Mouse (Mus musculus): ENCODE data around the gene 4930558C23Rik. TPM values are rescaled to one million over a fixed set of nuclear protein-coding genes. Genes with fewer than 3 reads are reported as not detected.
"Not testable (repeated sequence)": the region's sequence is repeated elsewhere in the genome, so short reads cannot be mapped to it uniquely, and the experiment has no call there.

4930558C23Rik gene
- polyA plus RNA-seq, 1 experiment, result 0.84 TPM

- no peaks in the 10 kb centered on the region for H3K4me1 ChIP-seq (ENCODE audit: control insufficient read depth, insufficient read depth, low read length)
- peaks cover 71% of the 10 kb centered on the region for H3K36me3 ChIP-seq (ENCODE audit: control insufficient read depth, insufficient read depth, low read length, poor library complexity, severe bottlenecking)
- H3K27me3 ChIP-seq (ENCODE audit: control insufficient read depth, insufficient read depth, low read length, poor library complexity, severe bottlenecking), result no peaks in the 10 kb centered on the region
- TF ChIP-seq CTCF (IDR thresholded peaks at IDR 0.05; ENCODE audit: low read depth, low read length) (peak; percentile 4), POLR2A (IDR thresholded peaks at IDR 0.05; ENCODE audit: insufficient read depth, low read length) (no peak), EP300 (IDR thresholded peaks at IDR 0.05; ENCODE audit: insufficient read depth, low read depth, low read length) (no peak)
- no peak overlapping the region for H3K9ac ChIP-seq (ENCODE audit: low read depth, poor library complexity, severe bottlenecking)
- H3K27ac ChIP-seq (ENCODE audit: insufficient read depth, low read length), result peak overlapping the region; percentile 31; the same call in 1 of the 2 replicates
- no peaks in the 10 kb centered on the region for H3K9me3 ChIP-seq (replicated peaks; ENCODE audit: control insufficient read depth, insufficient read depth, low read length, poor library complexity, severe bottlenecking)
- no peak overlapping the region for H3K4me3 ChIP-seq (ENCODE audit: low read depth, low read length)
Observed at GRCm38 (mm10) chr3:95349491-95349890, 53.1 kb downstream of the 4930558C23Rik start.

GRCm38 (mm10) chr3:95348343-95348742 is 54.3 kb downstream of the 4930558C23Rik start:
- H3K9me3 ChIP-seq (replicated peaks; ENCODE audit: control insufficient read depth, insufficient read depth, low read length, poor library complexity, severe bottlenecking); H3K4me1 ChIP-seq (ENCODE audit: control insufficient read depth, insufficient read depth, low read length); H3K27me3 ChIP-seq (ENCODE audit: control insufficient read depth, insufficient read depth, low read length, poor library complexity, severe bottlenecking); H3K4me3 ChIP-seq (ENCODE audit: low read depth, low read length); H3K27ac ChIP-seq (ENCODE audit: insufficient read depth, low read length); H3K9ac ChIP-seq (ENCODE audit: low read depth, poor library complexity, severe bottlenecking): not testable (repeated sequence)
- peaks cover 69% of the 10 kb centered on the region for H3K36me3 ChIP-seq (ENCODE audit: control insufficient read depth, insufficient read depth, low read length, poor library complexity, severe bottlenecking)

DNA sequence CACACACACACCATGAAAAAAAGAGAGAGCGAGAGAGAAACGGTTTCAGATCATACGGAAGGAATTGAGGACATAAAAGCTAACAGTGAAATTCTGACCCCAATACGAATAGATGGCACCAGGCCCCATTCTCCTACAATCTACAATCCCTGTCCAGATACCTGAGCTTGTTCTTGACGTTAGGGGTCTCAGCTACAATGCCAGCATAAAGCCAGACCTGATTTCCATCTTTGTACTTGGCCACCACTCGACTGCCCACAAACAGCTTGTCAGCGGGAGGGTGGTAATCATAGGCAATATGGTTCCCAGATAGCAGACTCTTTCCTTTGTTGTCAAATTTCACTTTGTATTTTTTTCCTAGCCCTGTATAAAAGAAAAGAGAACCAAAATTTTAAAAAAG is 56.2 kb downstream of the 4930558C23Rik start:
- Histone ChIP-seq H3K9me3 (replicated peaks; ENCODE audit: control insufficient read depth, insufficient read depth, low read length, poor library complexity, severe bottlenecking) (0 out of 2 replicates have a peak, but pooled peaks cover 3% of the 10 kb centered on the region), H3K9ac (ENCODE audit: low read depth, poor library complexity, severe bottlenecking) (no peak overlapping the region), H3K27ac (ENCODE audit: insufficient read depth, low read length) (no peak overlapping the region), H3K27me3 (ENCODE audit: control insufficient read depth, insufficient read depth, low read length, poor library complexity, severe bottlenecking) (no peaks in the 10 kb centered on the region), H3K4me3 (ENCODE audit: low read depth, low read length) (no peak overlapping the region), H3K36me3 (ENCODE audit: control insufficient read depth, insufficient read depth, low read length, poor library complexity, severe bottlenecking) (peaks cover 74% of the 10 kb centered on the region), H3K4me1 (ENCODE audit: control insufficient read depth, insufficient read depth, low read length) (no peaks in the 10 kb centered on the region)
- TF ChIP-seq CTCF (IDR thresholded peaks at IDR 0.05; ENCODE audit: low read depth, low read length), result no peak

DNA sequence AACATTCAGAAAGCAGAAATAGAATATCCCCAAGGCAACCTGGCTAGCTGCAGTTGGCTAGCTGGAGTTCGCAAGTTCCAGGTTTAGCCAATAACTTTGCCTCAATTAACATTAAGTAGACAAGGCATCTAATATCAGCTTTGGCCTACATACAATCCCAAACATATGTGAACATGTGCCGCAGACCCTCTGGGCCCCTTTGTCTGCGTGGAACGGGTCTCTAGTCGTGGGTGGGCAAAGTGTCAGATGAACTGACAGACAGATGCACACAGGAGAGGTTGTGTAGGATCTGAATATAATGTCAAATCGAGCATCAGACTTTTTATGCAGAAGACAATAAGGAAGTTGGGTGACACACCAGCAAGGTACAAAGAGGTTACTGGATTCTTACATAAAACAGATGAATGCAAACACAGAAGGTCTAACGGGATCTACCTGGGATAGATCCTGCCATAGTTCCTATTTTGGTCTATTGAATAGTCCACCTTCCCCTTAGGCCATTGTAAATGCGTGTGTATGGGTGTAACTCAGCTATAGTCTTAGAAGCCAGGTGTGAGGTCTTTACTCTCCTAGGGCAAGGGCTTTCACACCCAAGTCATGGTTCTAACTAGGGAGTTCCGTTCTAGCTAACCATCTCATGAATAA is 59.2 kb downstream of the 4930558C23Rik start:
- peaks cover 85% of the 10 kb centered on the region for H3K36me3 ChIP-seq (ENCODE audit: control insufficient read depth, insufficient read depth, low read length, poor library complexity, severe bottlenecking)
- H3K27ac ChIP-seq (ENCODE audit: insufficient read depth, low read length), result not testable (repeated sequence)

GRCm38 (mm10) chr3:95338251-95338650 is 64.4 kb downstream of the 4930558C23Rik start:
- H3K36me3 ChIP-seq (ENCODE audit: control insufficient read depth, insufficient read depth, low read length, poor library complexity, severe bottlenecking), result peaks cover 68% of the 10 kb centered on the region
- no peak overlapping the region for H3K4me3 ChIP-seq (ENCODE audit: low read depth, low read length)
- TF ChIP-seq EP300 (IDR thresholded peaks at IDR 0.05; ENCODE audit: insufficient read depth, low read depth, low read length) (no peak), POLR2A (IDR thresholded peaks at IDR 0.05; ENCODE audit: insufficient read depth, low read length) (no peak), CTCF (IDR thresholded peaks at IDR 0.05; ENCODE audit: low read depth, low read length) (no peak)

More for the DNA sequence above, 59.2 kb downstream of the 4930558C23Rik start:
- not testable (repeated sequence) for H3K4me1 ChIP-seq (ENCODE audit: control insufficient read depth, insufficient read depth, low read length); H3K9ac ChIP-seq (ENCODE audit: low read depth, poor library complexity, severe bottlenecking); H3K27me3 ChIP-seq (ENCODE audit: control insufficient read depth, insufficient read depth, low read length, poor library complexity, severe bottlenecking); H3K9me3 ChIP-seq (replicated peaks; ENCODE audit: control insufficient read depth, insufficient read depth, low read length, poor library complexity, severe bottlenecking); H3K4me3 ChIP-seq (ENCODE audit: low read depth, low read length)

GRCm38 (mm10) chr3:95337345-95337744 is 65.3 kb downstream of the 4930558C23Rik start:
- Histone ChIP-seq H3K36me3 (ENCODE audit: control insufficient read depth, insufficient read depth, low read length, poor library complexity, severe bottlenecking) (peaks cover 64% of the 10 kb centered on the region), H3K27me3 (ENCODE audit: control insufficient read depth, insufficient read depth, low read length, poor library complexity, severe bottlenecking) (no peaks in the 10 kb centered on the region), H3K4me3 (ENCODE audit: low read depth, low read length) (no peak overlapping the region), H3K9me3 (replicated peaks; ENCODE audit: control insufficient read depth, insufficient read depth, low read length, poor library complexity, severe bottlenecking) (no peaks in the 10 kb centered on the region), H3K4me1 (ENCODE audit: control insufficient read depth, insufficient read depth, low read length) (no peaks in the 10 kb centered on the region), H3K27ac (ENCODE audit: insufficient read depth, low read length) (no peak overlapping the region), H3K9ac (ENCODE audit: low read depth, poor library complexity, severe bottlenecking) (no peak overlapping the region)
- TF ChIP-seq CTCF (IDR thresholded peaks at IDR 0.05; ENCODE audit: low read depth, low read length) (no peak), EP300 (IDR thresholded peaks at IDR 0.05; ENCODE audit: insufficient read depth, low read depth, low read length) (no peak), POLR2A (IDR thresholded peaks at IDR 0.05; ENCODE audit: insufficient read depth, low read length) (no peak)

More at GRCm38 (mm10) chr3:95338251-95338650, 64.4 kb downstream of the 4930558C23Rik start:
- H3K27ac ChIP-seq (ENCODE audit: insufficient read depth, low read length), result no peak overlapping the region
- H3K9me3 ChIP-seq (replicated peaks; ENCODE audit: control insufficient read depth, insufficient read depth, low read length, poor library complexity, severe bottlenecking), result no peaks in the 10 kb centered on the region
- no peaks in the 10 kb centered on the region for H3K27me3 ChIP-seq (ENCODE audit: control insufficient read depth, insufficient read depth, low read length, poor library complexity, severe bottlenecking)
- no peak overlapping the region for H3K9ac ChIP-seq (ENCODE audit: low read depth, poor library complexity, severe bottlenecking)
- no peaks in the 10 kb centered on the region for H3K4me1 ChIP-seq (ENCODE audit: control insufficient read depth, insufficient read depth, low read length)

Other genes with a start within 250 kb of the 4930558C23Rik start
- gene Sema6c, start 242.4 kb downstream of the 4930558C23Rik start, polyA plus RNA-seq (2011; ENCODE audit: insufficient read depth, insufficient read length, low read depth, missing spikeins), result 13.3 and 18.8 TPM in 2 replicates
- gene Gabpb2, start 184.9 kb downstream of the 4930558C23Rik start, polyA plus RNA-seq (2011; ENCODE audit: insufficient read depth, insufficient read length, low read depth, missing spikeins), result 39.8 and 49.0 TPM in 2 replicates
- 57.4 and 65.6 TPM in 2 replicates for gene Cdc42se1, start 174.1 kb downstream of the 4930558C23Rik start, polyA plus RNA-seq (2011; ENCODE audit: insufficient read depth, insufficient read length, low read depth, missing spikeins)
- gene Mllt11, start 170.7 kb downstream of the 4930558C23Rik start, polyA plus RNA-seq (2011; ENCODE audit: insufficient read depth, insufficient read length, low read depth, missing spikeins), result 13.1 and 15.5 TPM in 2 replicates
- gene Gm128, start 161.2 kb downstream of the 4930558C23Rik start, polyA plus RNA-seq (2011; ENCODE audit: insufficient read depth, insufficient read length, low read depth, missing spikeins), result 1.2 and 2.1 TPM in 2 replicates
- 4.1 and 4.8 TPM in 2 replicates for gene Bnipl, start 151.6 kb downstream of the 4930558C23Rik start, polyA plus RNA-seq (2011; ENCODE audit: insufficient read depth, insufficient read length, low read depth, missing spikeins)
- gene Mindy1, start 121.5 kb downstream of the 4930558C23Rik start, polyA plus RNA-seq (2011; ENCODE audit: insufficient read depth, insufficient read length, low read depth, missing spikeins), result 43.6 and 48.0 TPM in 2 replicates
- 42.9 and 43.9 TPM in 2 replicates for gene Prune1, start 120.8 kb downstream of the 4930558C23Rik start, polyA plus RNA-seq (2011; ENCODE audit: insufficient read depth, insufficient read length, low read depth, missing spikeins)
- gene Anxa9, start 95.7 kb downstream of the 4930558C23Rik start, polyA plus RNA-seq (2011; ENCODE audit: insufficient read depth, insufficient read length, low read depth, missing spikeins), result 1.9 and 2.0 TPM in 2 replicates
- gene Cers2, start 88.0 kb downstream of the 4930558C23Rik start, polyA plus RNA-seq (2011; ENCODE audit: insufficient read depth, insufficient read length, low read depth, missing spikeins), result 99.9 and 103 TPM in 2 replicates
- 67.9 and 73.3 TPM in 2 replicates for gene Setdb1, start 45.6 kb downstream of the 4930558C23Rik start, polyA plus RNA-seq (2011; ENCODE audit: insufficient read depth, insufficient read length, low read depth, missing spikeins)
- gene Arnt, start 31.5 kb upstream of the 4930558C23Rik start, polyA plus RNA-seq (2011; ENCODE audit: insufficient read depth, insufficient read length, low read depth, missing spikeins), result 70.9 and 75.5 TPM in 2 replicates
- gene Ctsk, start 96.4 kb upstream of the 4930558C23Rik start, polyA plus RNA-seq (2011; ENCODE audit: insufficient read depth, insufficient read length, low read depth, missing spikeins), result not detected in 2 replicates
- gene Ctss, start 123.9 kb upstream of the 4930558C23Rik start, polyA plus RNA-seq (2011; ENCODE audit: insufficient read depth, insufficient read length, low read depth, missing spikeins), result not detected in 2 replicates
- gene Hormad1, start 156.8 kb upstream of the 4930558C23Rik start, polyA plus RNA-seq (2011; ENCODE audit: insufficient read depth, insufficient read length, low read depth, missing spikeins), result 4.6 and 5.0 TPM in 2 replicates
- gene Golph3l, start 186.1 kb upstream of the 4930558C23Rik start, polyA plus RNA-seq (2011; ENCODE audit: insufficient read depth, insufficient read length, low read depth, missing spikeins), result 39.0 and 40.7 TPM in 2 replicates
- gene Ensa, start 222.2 kb upstream of the 4930558C23Rik start, polyA plus RNA-seq (2011; ENCODE audit: insufficient read depth, insufficient read length, low read depth, missing spikeins), result 67.4 and 68.5 TPM in 2 replicates